Mouse (Mus musculus) large intestine, adult 2 months (tissue): ENCODE results near the gene Hsd11b1. TPM values are rescaled to one million over a fixed set of nuclear protein-coding genes. Genes with fewer than 3 reads are reported as not detected.
"Not testable (repeated sequence)": the region's sequence is repeated elsewhere in the genome, so short reads cannot be mapped to it uniquely, and the experiment has no call there.

Experiments
- DNase-seq: peaks from one replicate; pipeline ENCODE4 v3.0.0-alpha.2; 2012; ENCODE audit warnings: low read depth, low spot score
- WGBS: fragments of 180-500 bp; shearing (Covaris S2); methylation state at CpG from one replicate; pipeline ENCODE4 v1.1.7; 2018; 5-methylcytosine and 5-hydroxymethylcytosine counted together
- polyA plus RNA-seq: library from polyadenylated mRNA; depleted of rRNA; stranded (reverse); fragments of >200 nt; gene quantifications from 2 replicates; pipeline ENCODE4 v1.2.3, GENCODE M21; 2012

Gene Hsd11b1
- polyA plus RNA-seq, 1 experiment = 10.5 TPM

GRCm38 (mm10) chr1:193284228-193284779, 20.4 kb upstream of the Hsd11b1 start:
- WGBS = 38% methylated on average over 7 of the region's 7 CpGs

GRCm38 (mm10) chr1:193281344-193281743, 17.5 kb upstream of the Hsd11b1 start:
- 89% methylated on average over 2 of the region's 2 CpGs for WGBS
- DNase-seq = no peak

More at GRCm38 (mm10) chr1:193284228-193284779, 20.4 kb upstream of the Hsd11b1 start:
- DNase-seq = no peak

GRCm38 (mm10) chr1:193279492-193279891, 15.6 kb upstream of the Hsd11b1 start:
- no peak for DNase-seq
- 78% methylated on average over 4 of the region's 4 CpGs for WGBS

- WGBS = 72% methylated on average over 6 of the region's 6 CpGs
- no peak for DNase-seq
These were observed 14.7 kb upstream of the Hsd11b1 start for GRCm38 (mm10) chr1:193278414-193279045.

- DNase-seq = no peak
- 74% methylated on average over 8 of the region's 8 CpGs for WGBS
These were observed 10.7 kb upstream of the Hsd11b1 start for GRCm38 (mm10) chr1:193274407-193275071.

- DNase-seq = no peak
- 4% methylated on average over 22 of the region's 23 CpGs for WGBS
These were observed 9.2 kb upstream of the Hsd11b1 start, which contains the start of gene G0s2 for GRCm38 (mm10) chr1:193272916-193273601. TSS of gene G0s2 (minus strand) at chr1:193273217.

GRCm38 (mm10) chr1:193272137-193272915, 8.5 kb upstream of the Hsd11b1 start:
- DNase-seq = no peak
- 60% methylated on average over 24 of the region's 24 CpGs for WGBS

- no peak for DNase-seq
- WGBS = 65% methylated on average over 6 of the region's 6 CpGs
These were observed 7.3 kb upstream of the Hsd11b1 start for GRCm38 (mm10) chr1:193270965-193271763.

GRCm38 (mm10) chr1:193265734-193266133, 1.9 kb upstream of the Hsd11b1 start:
- DNase-seq = no peak

GRCm38 (mm10) chr1:193263026-193263907, 608 bp downstream of the Hsd11b1 start:
- WGBS = 77% methylated on average over 8 of the region's 8 CpGs
- no peak for DNase-seq

GRCm38 (mm10) chr1:193261897-193262548, 1.9 kb downstream of the Hsd11b1 start:
- WGBS = 64% methylated on average over 7 of the region's 7 CpGs
- no peak for DNase-seq

- WGBS = 82% methylated on average over 9 of the region's 9 CpGs
- no peak for DNase-seq
These were observed 4.3 kb downstream of the Hsd11b1 start for GRCm38 (mm10) chr1:193259559-193259958.

- WGBS = 36% methylated on average over 5 of the region's 5 CpGs
- DNase-seq = no peak
These were observed 7.2 kb downstream of the Hsd11b1 start for GRCm38 (mm10) chr1:193256621-193257098.

GRCm38 (mm10) chr1:193256289-193256577, 7.6 kb downstream of the Hsd11b1 start:
- no peak for DNase-seq

GRCm38 (mm10) chr1:193255488-193256288, 8.2 kb downstream of the Hsd11b1 start:
- DNase-seq = peak; percentile 63
- 32% methylated on average over 3 of the region's 3 CpGs for WGBS

- DNase-seq = no peak
- 61% methylated on average over 8 of the region's 8 CpGs for WGBS
These were observed 8.8 kb downstream of the Hsd11b1 start for GRCm38 (mm10) chr1:193255032-193255431.

GRCm38 (mm10) chr1:193253895-193254294, 10.0 kb downstream of the Hsd11b1 start:
- not testable (repeated sequence) for DNase-seq
- 60% methylated on average over 3 of the region's 3 CpGs for WGBS
